Mouse (Mus musculus): ENCODE data around the gene Zfp428.

Gene Zfp428

GRCm38 (mm10) chr7:24506838-24507725, at the start of gene Zfp428:
Gene Zfp428 (plus strand): TSS chr7:24507006.
- peak; percentile 86 for DNase-seq (ENCODE audit: low read depth, low spot score)

- DNase-seq (ENCODE audit: low read depth, low spot score), result no peak
Measured at GRCm38 (mm10) chr7:24457726-24458370, 49.0 kb upstream of the Zfp428 start.

- no peak for DNase-seq (ENCODE audit: low read depth, low spot score)
Measured at GRCm38 (mm10) chr7:24459440-24459839, 47.4 kb upstream of the Zfp428 start.

DNA sequence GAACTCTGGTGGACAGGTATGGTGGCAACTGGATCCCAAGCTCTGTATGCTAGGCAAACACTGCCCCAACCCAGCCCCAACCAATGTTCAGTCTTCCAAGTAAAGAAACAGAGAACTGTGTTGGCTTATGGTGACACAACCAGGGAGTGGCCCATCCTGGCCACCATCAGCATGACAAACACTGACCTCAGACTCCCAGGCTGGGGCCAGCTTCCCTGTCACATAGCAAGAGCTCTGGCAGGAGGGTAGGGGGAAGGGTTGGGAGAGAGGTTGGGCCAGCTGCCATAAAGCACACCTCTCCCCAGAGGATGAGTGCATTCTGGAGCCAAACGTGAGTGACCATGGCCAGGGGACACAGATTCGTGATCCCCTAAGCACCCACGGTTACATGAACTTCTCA, 47.0 kb upstream of the Zfp428 start:
- DNase-seq (ENCODE audit: low read depth, low spot score), result no peak

DNA sequence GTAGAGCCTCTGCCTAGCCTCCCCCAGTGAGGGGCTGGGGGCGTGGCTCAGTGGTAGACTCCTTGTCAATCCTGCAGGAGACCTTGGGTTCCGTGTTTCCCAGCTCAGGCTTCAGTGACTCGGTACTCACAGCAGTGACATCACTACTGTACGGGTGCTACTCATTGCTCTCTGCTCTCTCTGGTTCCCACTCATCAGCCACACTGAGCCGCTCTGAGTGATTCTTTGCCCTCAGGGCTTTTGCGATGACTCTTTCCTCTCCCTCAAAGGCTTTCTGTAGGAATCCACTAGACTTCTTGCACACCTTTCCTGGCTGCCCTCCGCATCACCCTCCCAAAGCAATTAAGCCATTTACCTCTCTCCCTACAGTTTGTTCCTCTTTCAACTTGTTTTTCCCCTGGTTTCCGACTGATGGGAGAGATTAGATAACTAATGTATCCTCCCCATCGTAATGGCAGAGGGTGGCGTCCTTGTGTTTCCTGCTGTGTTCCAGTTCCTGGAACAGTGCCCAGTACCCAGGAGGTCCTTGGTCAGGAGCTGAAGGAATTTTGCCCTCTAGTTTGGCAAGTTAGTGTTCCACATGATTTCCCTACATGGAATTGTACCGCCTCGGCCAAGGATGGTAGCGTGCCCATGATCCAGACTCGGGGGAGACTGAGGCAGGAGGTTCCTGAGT, 45.3 kb upstream of the Zfp428 start:
- DNase-seq (ENCODE audit: low read depth, low spot score), result no peak

DNA sequence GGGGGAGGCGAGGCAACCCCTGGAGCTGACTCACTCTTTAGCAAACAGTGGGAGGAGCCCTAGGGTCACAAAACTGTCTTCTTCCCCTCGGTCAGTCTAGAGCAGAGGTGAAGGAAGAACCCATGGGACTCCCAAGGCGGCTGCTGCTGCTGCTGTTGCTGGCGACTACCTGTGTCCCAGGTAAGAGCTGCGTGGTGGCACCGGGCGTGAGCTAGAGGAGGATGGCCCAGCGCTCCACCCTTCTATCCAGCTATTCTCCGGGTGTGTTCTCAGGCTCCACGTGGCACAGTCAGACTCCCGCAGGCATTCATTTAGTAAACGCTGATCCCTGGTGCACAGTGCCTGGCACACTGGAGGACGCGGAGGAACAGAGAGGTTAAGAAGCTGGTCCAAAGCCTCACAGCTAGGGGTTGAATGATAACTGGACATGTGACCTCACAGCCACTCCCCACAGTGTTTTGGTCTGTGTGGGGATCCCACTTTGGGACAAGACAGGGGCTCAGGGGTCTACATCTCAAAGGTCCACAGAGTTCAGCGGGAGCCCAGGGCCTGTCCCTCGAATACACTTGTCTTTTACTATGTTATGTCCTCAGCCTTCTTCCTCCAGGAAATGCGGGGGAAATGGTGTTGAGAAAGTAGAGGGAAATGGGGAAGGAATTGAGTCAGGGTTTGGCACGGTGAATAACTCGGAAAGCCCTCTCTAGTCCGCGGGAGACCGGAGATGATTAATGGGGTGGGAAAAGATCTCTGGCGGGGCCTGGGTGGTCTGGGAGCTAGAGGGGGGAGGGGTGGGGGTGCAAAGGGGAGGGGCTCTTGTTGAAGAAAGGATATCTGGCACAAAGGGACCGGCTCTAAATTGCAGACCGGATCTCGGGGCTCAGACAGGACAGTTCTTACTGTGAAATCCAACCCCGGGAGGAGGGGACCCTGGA, 44.2 kb upstream of the Zfp428 start, which contains the start of gene Plaur:
TSS of gene Plaur (plus strand) at position 97 of the 932 bp plus-strand sequence.
- no peak for DNase-seq (ENCODE audit: low read depth, low spot score)

- no peak for DNase-seq (ENCODE audit: low read depth, low spot score)
Measured at GRCm38 (mm10) chr7:24466835-24467234, 40.0 kb upstream of the Zfp428 start.

GRCm38 (mm10) chr7:24467886-24468285, 38.9 kb upstream of the Zfp428 start:
- DNase-seq (ENCODE audit: low read depth, low spot score), result no peak

- DNase-seq (ENCODE audit: low read depth, low spot score), result no peak
Measured at GRCm38 (mm10) chr7:24469126-24469525, 37.7 kb upstream of the Zfp428 start.

- no peak for DNase-seq (ENCODE audit: low read depth, low spot score)
Measured at GRCm38 (mm10) chr7:24470356-24470755, 36.5 kb upstream of the Zfp428 start.

DNA sequence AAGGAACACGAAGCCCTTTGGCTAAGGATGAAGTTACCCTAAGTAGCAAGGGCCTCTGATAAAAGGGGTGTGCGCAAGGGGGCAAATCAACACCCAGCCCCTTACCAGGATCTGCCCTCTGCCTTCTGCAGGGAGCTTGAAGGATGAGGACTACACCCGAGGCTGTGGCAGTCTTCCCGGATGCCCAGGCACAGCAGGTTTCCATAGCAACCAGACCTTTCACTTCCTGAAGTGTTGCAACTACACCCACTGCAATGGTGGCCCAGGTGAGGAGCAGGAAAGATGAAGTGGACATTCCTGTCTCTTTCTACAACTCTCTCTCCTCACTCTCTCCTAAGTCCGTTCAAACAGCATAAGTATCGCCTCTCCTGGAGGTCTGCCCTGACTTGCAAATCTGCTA, 34.4 kb upstream of the Zfp428 start:
- DNase-seq (ENCODE audit: low read depth, low spot score), result no peak

- no peak for DNase-seq (ENCODE audit: low read depth, low spot score)
Measured at GRCm38 (mm10) chr7:24472937-24473336, 33.9 kb upstream of the Zfp428 start.

- no peak for DNase-seq (ENCODE audit: low read depth, low spot score)
Measured at GRCm38 (mm10) chr7:24473913-24474529, 32.8 kb upstream of the Zfp428 start.

DNA sequence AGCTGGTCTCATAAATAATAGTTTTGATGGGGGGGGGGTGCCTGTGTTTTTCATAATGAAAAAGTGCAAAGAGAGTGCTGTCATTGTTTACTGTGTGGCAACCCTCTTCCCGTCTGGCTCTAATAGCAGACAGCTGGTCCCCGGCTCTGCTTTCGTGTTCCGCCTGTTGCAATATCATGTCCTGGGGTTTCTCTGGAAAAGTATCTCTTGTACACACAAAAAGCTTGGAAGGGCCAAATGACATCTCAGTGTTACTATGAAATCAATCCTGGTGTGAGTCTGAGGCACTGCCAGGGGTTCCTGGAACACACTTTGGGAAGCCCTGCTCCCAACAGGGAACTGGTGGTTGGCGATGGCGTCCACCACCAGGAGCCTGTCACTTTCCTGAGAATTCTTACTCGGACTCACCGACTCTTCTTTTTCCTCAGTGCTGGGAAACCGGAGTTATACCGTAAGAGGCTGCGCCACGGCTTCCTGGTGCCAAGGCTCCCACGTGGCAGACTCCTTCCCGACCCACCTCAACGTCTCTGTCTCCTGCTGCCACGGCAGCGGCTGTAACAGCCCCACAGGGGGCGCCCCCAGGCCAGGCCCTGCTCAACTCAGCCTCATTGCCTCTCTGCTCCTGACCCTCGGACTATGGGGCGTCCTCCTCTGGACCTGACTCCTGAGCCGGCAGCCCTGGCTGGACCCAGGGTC, 31.8 kb upstream of the Zfp428 start:
- no peak for DNase-seq (ENCODE audit: low read depth, low spot score)

DNA sequence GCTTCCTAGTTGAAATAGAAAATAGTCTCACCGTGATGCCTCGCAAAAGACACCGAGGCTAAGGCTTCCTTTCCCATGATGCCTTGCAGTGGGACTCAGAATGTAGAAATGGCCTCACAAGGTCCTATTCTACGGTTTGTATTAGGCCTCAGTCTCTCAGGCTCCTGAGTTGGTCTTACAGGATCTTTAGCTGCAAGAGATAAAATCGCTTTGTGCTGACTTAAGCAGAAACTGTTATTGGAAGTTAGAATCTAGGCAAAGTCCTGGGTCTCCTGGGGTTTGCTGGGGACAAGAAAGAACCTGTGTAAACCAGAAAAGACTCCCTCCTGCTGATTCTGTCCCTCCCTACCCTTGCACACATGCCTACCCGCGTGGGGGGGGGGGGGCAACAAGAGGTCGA, 30.5 kb upstream of the Zfp428 start:
- no peak for DNase-seq (ENCODE audit: low read depth, low spot score)

GRCm38 (mm10) chr7:24476856-24477255, 29.9 kb upstream of the Zfp428 start:
- DNase-seq (ENCODE audit: low read depth, low spot score), result no peak

- no peak for DNase-seq (ENCODE audit: low read depth, low spot score)
Measured at GRCm38 (mm10) chr7:24478911-24479310, 27.9 kb upstream of the Zfp428 start.

GRCm38 (mm10) chr7:24479685-24480084, 27.1 kb upstream of the Zfp428 start:
- DNase-seq (ENCODE audit: low read depth, low spot score), result no peak

DNA sequence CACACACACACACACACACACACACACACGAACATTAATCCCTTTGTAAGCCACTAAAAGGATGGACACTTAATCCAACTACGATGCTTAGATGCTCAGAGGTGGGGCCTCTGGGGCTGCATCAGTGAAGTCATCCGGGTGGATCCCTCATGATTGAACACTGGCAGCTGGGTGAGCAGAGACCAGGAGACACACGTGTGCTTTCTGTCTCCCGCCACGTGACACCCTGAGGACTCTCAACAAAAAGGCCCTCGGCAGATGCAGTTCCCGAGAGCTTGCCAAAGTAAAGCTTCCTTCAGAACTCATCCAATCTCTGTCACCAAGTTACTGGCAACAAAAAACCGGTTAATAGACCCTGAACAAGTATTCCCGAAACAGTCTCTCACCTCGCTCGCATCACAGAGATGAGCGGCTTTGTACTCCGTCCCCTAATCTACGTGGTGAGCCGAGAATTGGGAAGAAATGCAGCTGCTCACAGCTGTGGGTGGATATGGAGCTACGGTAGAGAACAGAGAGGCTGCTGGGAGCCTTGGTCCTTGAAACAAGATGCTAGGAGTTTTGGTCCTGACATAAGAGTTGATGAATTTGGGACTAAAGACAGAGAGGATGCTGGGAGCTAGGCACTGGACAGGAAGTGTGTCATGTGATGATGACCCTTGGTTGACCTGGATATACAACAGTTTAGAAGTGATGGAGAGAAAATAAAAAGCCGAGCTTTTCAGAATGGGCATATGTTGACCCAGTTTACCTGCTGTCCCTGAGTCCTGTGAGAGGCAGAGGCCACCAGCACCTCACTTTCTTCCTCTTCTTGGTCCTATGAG, 26.5 kb upstream of the Zfp428 start:
- DNase-seq (ENCODE audit: low read depth, low spot score), result peak; percentile 80

Data from skeletal muscle tissue, adult 2 months (tissue).